Mouse (Mus musculus): ENCODE results near the gene Znrf4.

- no peak for TF ChIP-seq CTCF (IDR thresholded peaks at IDR 0.05; ENCODE audit: low read depth, low read length)
- TF ChIP-seq POLR2A (IDR thresholded peaks at IDR 0.05; ENCODE audit: extremely low read depth, insufficient read depth, low read length) = no peak
These were observed 25.7 kb upstream of the Znrf4 start for GRCm38 (mm10) chr17:56537912-56538311.
